Mouse (Mus musculus): Measurements from ENCODE around the gene Mapk7.

The Mapk7 gene

DNA sequence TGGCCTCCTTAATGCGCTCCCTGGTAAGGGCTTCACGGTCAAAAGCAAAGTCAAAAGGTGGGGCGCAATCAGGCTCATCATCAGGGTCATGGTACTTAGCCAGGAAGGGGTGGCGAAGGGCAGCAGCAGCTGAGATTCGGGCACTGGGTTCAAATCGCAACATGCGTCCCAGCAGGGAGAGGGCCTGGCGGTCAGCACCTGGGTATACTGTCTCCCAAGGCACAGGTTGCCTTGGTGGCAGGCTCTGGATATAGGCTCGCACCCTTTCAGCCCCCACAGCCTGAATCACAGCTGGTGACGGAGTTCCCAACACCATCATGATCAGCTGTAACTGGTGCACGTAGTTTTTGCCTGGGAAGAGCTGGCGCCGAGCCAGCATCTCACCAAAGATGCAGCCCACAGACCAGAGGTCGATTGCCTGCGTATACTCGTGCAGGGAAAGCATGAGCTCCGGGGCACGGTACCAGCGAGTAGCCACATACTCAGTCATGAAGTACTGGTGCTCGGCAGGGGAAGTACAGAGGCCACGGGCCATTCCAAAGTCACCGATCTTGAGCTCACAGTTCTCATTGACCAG, 3.2 kb downstream of the Mapk7 start:
- DNase-seq (ENCODE audit: low read depth), result no peak

DNA sequence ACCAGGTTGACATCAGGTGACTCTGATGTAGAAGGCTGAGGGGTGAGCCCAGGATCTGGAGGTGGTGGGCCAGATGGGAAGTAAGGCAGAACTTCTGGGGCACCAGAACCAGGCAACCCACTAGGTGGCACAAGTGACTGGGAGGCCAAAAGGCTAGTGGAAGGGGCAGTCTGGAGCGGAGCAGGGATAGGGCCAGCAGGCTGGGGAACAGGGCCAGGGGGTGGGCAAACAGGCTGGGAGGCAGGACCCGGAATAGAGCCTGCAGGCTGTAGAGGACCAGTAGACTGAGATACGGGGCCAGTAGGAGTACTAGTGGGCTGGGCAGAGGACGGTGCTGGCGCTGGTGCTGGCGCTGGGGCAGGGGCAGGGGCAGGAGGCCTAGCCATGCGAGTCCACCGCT, 4.3 kb downstream of the Mapk7 start:
- no peak for DNase-seq (ENCODE audit: low read depth)

DNA sequence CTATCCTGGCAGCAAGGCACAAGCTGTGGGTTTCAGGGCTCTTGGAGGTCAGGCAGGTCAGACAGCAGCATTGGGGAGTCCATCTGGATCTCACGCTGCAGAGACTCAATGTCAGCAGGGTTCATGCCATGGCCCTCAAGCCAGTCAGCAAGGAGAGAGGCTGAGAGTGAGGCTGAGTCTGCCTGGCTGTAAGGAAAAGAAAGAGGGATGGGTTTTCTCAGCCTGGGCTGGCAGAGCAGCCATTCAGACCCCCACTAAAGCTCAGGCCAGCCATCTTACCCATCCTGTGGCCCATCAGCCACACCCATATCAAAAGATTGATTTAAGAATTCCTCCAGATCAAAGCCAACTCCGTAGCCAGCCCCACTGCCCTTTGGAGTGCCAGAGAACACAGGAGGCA, 5.1 kb downstream of the Mapk7 start:
- no peak for DNase-seq (ENCODE audit: low read depth)

DNA sequence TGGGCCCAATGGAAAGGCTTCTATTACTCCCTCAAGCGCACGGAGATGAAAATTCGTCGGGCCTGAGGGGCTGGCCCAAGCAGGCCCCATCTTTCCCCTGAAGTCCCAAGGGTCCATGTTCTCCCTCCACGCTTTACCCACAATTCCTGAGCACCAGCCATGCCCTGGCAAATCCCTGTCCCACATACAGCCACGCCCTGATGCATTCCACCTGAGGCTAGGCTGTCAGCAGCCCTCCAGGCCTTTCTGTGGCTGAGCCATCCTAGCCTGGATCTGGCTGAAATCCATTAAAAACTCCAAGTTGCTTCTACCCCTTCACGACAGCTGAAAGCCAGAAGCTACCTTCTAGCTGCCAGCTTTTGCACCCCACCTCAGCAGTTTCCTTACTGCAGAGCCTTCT, 6.3 kb downstream of the Mapk7 start:
- no peak for DNase-seq (ENCODE audit: low read depth)

DNA sequence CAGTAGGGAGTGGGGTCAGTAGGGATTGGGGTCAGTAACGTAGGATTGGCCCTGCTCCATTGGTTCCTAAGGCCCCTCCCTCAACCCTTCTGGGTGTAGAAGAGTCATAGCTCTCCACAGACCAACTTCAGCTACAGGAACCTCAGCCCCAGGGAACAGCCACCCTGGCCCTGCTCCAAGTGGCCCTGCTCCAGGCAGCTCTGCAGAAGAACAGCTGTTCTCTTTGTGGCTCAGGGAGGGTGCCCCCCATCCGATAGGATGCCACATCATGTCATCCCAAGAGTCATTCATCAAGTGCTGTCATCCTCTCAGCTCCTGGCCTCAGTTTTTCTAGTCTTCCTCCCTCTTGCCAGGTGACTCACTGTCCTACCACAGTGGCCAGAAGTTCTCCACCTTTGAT, 6.8 kb downstream of the Mapk7 start:
- no peak for DNase-seq (ENCODE audit: low read depth)

DNA sequence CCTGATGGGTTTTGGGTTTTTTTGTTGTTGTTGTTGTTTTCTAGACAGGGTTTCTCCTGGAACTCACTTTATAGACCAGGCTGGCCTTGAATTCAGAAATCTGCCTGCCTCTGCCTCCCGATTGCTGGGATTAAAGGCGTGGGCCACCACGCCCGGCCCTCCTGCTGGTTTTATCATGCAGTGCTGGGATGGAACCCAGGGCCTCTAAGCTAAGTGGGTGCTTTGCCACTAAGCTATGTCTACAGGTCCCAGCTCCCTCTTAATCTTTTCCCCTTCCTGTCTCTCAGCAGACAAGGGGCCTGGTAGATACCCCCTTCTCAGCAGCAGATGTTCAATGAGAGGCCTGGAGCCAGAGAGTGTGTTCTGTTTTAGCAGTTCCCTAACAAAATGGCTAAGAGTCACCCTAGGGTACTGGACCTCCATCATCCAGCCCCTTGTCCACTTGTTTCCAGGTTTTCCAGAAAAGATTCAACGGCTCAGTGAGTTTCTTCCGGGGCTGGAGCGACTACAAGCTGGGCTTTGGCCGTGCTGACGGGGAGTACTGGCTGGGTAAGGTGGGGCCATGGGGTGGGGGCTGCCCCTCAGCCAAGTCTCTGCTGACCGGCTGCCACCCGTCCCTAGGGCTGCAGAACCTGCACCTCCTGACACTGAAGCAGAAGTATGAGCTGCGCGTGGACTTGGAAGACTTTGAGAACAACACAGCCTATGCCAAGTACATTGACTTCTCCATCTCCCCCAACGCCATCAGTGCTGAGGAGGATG, 7.6 kb downstream of the Mapk7 start:
- DNase-seq (ENCODE audit: low read depth), result no peak

DNA sequence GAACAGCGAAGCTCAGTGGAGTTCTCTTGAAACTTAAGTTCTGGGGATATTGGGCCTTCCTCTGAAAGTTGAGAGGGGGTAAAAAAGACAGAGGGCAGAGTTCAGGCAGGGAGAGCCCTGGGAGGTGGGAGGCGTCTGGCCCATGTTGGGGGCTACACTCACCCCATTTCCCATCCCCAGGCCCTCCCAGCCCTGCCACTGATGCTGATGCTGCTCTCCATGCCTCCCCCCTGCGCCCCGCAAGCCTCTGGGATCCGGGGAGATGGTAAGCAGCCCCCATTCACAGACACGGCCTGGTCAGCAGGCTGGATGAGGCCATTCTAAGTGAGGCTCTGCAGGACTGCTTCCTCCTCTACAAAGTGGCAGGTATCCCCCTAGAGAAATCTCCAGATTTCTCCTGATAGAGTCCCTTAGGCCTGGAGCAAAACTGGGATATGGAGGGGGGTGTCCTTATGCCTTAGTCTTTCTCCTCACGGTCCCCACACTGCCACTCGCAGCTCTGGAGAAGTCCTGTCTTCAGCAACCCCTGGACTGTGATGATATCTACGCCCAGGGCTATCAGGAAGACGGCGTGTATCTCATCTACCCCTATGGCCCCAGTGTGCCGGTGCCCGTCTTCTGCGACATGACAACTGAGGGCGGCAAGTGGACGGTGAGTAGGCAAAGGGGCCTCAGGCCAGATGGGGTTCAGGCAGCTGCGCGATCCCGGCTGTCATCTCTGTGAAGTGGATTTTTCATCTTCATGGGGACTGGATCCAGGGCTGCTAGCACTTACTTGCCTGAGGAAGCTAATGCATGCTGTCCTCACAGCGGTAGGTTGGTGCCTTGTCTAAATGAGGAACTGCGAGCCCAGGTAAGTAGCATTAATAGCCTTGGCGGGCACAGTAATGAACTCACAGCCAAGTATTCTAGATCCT, 8.4 kb downstream of the Mapk7 start:
- no peak for DNase-seq (ENCODE audit: low read depth)

DNA sequence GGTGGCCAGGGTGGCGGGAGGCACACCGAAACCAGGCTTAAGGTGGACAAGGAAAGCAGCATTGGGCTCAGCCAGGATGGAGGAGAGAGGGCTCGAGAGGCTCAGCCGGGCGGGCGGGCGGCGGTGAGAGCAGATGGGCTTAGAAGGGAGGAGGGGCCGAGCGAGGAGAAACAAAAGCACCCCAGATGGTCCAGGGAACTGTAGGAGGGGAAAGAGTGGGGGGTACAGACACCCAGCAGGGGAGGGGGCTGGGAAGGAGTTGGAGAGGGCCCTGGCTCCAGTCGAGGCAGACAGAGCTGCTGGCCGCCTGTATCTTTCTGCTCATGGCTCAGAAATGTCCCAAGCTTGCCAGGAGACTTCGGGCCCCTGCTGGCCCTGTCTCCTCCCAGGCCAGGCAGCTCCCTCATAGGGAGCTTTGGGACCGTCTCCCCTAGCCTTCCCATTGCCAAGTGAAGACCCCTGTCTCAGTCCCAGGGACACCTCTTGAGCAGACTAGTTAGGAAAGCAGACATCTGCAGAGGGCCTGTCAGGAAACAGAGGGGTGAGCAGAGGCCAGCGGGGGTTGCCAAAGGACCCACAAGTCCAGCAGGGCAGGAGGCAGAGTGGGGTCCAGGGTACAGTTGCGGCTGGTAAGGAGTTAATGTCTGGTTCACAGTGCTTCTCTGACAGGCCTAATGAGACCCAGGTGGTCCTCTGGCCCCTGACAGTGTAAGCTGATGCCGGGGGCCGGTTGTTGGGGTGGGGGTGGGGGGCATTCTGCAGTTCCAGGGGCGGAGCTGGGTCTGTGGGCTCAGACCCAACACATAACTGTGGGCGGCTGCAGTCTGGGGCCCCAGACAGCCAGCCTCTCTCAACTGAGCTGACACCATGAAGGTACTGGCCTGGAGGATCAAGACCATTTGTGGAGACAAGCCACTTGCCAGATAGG, 9.3 kb downstream of the Mapk7 start, which contains the start of gene Mfap4:
Gene Mfap4 (plus strand): TSS at position 819 of the 928 bp plus-strand sequence.
- no peak for DNase-seq (ENCODE audit: low read depth)

DNA sequence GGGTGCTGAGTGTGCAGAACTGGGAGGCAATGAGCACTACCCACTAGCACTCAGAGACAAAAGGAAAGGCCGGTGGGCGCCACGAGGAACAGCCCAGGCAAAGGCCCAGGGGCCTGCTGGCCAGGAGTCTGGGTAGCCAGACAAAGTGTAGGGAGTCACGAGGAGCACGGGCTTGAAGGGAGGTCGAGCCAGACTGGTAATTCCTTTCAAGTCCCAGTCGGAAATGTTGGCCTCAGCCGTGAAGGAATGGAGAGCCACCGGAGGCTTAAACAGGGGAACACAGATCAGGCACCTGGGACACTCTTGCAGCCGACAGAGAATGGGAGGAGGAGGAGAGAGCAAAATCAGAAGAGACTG, 10.0 kb downstream of the Mapk7 start:
- DNase-seq (ENCODE audit: low read depth), result no peak

DNA sequence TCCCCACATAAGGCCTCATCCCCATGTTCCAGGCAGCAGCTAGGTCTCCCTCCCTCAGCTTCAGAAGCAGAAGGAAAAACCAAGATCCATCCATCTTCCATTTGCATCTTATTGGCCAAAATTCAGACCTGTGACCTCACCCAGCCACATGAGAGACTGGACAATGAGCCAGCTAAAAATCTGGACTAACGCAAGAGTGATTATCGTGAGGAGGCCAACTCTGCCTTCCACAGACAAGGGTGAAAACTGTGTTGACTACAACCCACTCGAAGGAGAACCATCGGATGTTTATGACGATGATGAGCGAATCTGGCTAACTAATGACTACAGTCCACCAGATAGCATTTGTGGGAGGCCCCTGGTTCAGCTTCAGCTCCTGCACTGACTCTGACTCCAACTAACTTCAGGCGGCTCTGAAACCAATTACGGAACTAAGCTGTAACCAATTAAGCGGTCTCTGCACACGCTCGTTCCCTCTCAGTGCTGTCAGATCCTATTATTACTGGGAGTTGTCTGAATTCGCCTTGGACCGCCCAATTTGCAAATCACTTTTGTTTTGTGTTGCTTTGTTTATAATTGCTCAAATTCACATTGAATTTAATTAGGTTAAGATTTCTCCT, 10.9 kb downstream of the Mapk7 start:
- no peak for DNase-seq (ENCODE audit: low read depth)

DNA sequence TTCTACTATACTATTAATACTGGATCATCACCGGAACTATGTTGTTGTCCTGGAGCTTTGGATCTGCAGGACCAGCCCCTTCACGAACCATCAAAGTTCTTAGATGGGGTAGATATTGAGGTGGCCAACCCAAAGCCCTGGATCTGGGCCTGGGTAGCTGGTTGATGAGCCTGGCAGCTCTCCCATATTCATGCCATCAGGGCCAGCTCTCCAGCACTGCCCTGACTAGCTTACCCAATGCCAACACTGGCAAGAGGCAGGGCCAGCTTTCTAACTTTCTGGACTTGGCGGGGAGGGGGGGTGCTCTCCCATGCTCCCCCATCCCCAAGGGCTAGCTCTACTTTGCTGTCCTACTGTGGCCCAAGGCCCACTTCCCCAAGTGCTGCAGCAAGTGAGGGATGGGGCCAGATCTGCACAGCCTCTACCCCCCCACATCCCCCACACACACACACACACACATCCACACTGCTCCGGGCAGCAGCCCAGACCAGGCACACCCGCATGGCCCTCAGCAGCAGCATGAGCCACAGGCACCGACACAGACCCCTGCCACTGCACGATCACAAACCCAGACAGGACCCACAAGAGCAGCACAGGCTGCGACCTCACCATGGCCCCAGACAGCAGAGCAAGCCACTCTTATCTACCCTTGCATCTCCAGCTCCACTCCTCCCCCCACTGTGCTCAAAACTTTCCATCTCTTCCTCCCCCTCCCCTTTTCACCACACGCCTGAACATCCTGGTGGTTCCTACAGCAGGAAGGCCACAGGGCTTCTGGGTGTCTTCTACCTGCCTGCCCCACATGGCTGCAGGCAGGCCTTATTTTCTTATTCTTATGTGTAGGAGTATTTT, 12.7 kb downstream of the Mapk7 start:
- no peak for DNase-seq (ENCODE audit: low read depth)

DNA sequence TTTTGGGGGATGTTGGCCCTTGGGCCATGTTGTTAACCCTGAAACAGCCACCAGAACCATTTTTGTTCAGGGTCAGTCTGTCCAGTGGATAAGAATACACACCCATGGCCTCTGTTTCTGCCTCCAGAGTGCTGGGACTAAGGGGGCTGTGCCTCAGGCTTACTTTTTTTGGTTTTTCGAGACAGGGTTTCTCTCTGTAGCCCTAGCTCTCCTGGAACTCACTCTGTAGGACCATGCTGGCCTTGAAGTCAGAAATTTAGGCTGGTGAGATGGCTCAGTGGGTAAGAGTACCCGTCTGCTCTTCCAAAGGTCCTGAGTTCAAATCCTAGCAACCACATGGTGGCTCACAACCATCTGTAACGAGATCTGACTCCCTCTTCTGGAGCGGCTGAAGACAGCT, 15.4 kb downstream of the Mapk7 start:
- no peak for DNase-seq (ENCODE audit: low read depth)

DNA sequence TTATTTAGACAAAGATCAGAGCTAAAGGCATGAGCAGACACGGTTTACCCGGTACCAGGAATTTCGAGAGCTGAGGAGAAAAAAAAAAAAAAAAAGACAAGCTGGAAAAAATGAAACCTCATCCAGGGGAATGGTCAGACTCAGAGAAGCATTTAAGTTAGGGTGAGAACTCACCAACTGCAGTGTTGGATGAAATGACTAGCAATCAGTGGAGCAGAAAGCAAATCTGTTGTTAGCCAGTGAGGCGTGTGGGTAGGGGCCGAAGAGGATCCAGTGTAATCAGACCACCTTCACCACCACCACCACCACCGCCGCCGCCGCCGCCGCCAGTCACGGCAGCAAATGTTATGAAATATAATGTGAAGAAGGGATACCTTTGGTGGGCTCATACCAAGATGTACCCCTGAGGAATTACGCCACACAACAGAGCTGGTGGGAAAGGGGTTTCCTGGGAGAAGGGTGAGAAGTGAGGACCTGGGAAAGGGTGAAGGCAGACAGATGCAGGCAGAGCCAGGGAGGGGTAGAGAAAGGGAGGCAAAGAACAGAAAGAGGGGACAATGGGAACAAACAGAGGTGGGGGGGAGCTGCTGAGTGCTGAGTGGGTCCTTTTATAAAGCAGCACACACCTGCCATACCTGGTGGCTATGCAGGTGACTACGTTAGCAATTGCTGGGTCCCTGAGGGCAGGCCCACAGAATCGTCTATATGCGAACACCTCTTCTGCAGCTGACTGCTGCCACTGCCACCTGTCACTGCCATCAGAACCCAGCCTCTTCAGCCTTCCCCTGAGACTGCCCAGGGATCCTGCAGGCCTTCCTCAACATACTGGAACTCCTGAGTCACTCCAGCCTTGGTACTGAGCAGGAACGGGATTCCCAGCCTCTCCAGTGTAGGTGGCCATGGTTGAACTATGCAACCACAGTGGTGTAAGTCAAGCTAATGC, 16.4 kb downstream of the Mapk7 start:
- DNase-seq (ENCODE audit: low read depth), result no peak

DNA sequence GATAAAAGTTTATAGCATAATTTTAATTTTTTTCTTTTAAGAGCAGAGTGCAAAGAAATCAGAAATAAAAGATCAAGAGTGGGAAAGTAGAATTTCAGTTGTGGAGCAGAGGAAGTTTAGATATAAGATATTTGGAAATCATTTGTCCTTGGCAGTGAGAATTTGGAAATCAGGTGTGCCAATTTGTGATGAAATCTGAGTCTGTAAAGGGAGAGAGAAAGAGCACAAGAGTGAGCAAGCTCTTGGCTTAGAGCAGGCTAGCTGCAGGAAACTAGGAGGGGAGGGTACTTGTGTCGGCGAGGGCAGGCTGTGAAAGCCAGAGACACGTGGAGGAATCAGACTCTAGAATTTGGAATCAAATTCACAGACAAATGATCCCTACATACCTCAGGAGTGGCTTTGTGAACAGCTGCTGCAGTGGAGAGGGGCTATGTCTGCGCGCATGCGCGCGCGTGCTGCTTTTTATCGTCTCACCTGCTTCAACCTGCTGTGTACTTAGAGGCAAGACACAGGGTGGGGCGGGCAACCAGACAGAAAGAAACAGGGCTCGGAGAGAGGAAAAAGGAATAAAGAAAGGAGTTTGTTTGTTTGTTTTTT, 17.3 kb downstream of the Mapk7 start:
- DNase-seq (ENCODE audit: low read depth), result no peak

DNA sequence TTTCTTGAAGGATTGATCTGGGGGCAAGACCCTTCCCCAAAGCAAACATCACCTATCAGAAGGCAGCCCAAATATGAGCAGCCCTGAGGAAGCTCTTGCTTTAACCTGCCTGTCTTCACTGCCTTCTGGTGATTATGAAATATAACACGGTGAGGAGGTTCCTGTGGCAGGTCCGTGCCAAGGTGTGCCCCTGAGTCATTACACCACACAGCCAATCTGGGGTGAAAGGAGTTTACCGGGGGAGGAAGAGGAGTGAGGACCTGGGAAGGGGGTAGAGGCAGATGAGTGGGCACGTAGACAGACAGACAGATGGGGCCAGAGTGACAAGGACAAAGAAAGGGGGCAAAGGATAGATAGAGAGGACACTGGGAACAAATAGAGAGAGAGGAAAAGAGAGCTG, 20.6 kb downstream of the Mapk7 start:
- DNase-seq (ENCODE audit: low read depth), result no peak

DNA sequence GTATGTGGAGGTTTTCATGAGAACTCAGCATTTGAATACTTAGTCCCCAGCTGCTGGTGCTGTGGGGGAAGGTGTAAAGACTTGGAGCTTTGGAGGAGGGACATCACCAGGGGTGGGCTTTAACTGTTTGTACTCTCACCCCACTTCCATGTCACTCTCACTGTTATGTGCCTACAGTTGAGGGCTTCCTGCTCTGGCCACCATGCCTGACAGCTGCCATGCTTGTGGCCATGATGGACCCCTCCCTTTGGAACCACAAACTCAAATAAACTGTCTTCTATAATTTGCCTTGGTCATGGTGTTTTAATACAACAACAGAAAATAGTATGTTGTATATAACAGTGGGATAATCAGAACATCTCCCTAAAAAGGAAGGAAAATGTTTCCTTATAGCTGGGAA, 23.3 kb downstream of the Mapk7 start:
- DNase-seq (ENCODE audit: low read depth), result no peak

DNA sequence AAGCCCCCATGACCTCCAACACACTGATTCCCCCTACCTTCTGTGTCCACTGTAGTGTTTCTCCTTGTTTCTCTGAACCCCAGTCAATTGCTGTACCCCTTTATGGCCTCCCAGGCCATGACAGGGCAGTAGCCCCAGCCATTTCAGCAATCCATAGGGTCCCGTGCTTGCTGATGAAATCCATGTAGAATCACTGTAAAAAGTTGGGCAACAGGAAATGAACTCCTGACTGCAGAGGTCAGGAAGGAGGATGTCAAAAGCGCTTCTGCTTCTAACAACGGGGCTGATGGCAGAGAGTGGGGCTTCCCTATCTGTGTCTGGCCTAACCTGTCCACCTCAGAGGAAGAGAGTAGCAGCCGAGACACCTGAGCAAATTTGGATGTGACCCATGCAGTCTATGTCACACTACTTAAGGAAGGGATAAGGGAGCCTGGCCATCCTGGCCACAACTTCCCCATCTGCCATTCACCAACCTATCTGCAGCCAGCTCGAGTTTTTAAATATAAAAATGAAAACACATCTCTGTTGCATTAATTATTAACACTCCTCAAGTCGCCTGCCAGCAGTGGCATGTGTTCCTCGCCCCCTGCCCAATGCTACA, 24.8 kb downstream of the Mapk7 start:
- no peak for DNase-seq (ENCODE audit: low read depth)

DNA sequence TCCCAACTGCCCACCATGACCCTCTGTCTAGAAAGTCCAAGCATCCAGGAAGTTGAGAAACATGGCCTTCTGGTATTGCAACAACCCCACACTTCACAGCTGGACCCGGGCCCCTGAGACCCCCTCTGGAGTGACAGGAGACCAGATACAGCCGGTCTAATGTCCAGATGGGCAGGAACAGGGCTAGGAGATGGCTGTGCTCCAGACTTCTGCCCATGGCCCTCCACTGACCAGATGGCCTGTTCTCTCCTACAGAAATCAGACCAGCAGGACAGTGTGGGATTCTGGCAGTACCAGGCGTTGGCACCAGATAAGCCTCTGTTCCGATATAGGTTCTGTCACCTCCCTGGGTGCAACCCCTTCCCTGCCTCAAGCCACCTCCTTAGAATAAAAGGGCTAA, 25.7 kb downstream of the Mapk7 start:
- DNase-seq (ENCODE audit: low read depth), result no peak

DNA sequence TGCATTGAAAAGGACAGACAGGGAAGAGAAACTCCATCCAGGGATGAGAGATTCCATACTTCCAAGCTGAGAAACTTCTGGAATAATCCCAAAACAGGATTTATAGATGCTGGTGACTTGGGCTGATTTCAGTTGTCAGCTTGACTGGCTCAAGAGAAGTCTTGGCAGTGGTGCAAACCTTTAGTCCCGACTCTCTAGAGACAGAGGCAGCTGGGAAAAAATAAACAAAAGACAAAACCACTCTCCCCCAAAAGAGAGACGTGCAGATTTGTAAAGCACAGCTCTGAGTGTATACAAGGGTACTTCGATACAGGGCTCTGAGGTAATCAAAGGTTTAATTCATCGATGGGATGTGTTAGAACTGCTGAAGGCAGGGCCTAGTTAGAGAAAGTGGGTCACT, 28.8 kb downstream of the Mapk7 start:
- no peak for DNase-seq (ENCODE audit: low read depth)

Measured in c-Kit-positive CD71-negative TER-119-negative erythroid progenitor cells, embryonic 14.5 days (primary cell).